Mouse (Mus musculus): ENCODE measurements around the gene Ccdc171. TPM values are rescaled to one million over a fixed set of nuclear protein-coding genes. Genes with fewer than 3 reads are reported as not detected.
A peak's percentile ranks its signal among the peaks of the same experiment; 100 is the strongest.
"Not testable (repeated sequence)": the region's sequence is repeated elsewhere in the genome, so short reads cannot be mapped to it uniquely, and the experiment has no call there.

The Ccdc171 gene
- polyA plus RNA-seq, 1 experiment from 2014 or later = 4.1 TPM

DNA sequence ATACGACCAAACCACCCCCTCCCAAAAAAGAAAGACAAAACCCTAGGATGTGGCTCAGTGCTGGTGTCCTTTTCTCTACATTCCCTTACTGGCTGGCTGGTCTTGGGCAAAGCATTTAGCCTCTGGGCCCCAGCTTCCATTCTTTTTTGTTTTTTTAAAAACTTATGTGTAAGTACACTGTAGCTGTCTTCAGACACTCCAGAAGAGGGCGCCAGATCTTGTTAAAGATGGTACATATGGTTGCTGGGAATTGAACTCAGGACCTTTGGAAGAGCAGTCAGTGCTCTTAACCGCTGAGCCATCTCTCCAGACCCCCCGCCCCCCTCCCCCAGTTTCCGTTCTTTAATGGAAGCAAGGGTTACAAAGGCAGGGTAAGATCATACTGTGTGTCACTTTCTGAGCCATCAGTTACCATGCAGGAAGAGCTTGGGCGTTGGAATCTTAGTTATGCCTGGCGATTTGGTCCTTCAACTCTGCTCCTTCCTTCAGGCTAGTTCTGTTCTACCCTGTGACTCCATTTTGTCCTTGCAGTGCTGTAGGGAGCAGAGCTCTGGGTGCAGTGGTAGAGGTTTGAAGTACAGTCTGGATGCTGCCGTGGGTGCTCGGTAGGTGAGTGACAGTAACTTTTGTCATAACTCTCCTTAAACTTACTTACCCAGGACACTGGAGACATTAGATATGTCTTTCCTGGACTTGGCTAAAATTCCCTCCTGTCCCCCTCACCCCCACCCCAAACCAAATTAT lies 8.0 kb downstream of the Ccdc171 start:
- Histone ChIP-seq H3K27me3 (ENCODE audit: control insufficient read depth, insufficient read depth, low read length) (no peaks in the 10 kb centered on the region), H3K4me1 (ENCODE audit: control insufficient read depth, insufficient read depth, low read length) (no peaks in the 10 kb centered on the region), H3K9ac (ENCODE audit: low read length) (no peak overlapping the region), H3K4me3 (ENCODE audit: low read depth, low read length) (no peak overlapping the region), H3K9me3 (ENCODE audit: control insufficient read depth, low read length) (no peaks in the 10 kb centered on the region), H3K36me3 (ENCODE audit: control insufficient read depth, insufficient read depth, low read length) (no peaks in the 10 kb centered on the region), H3K27ac (ENCODE audit: low read depth, low read length) (no peak overlapping the region), H3K4me2 (no peak overlapping the region)
- no peak for DNase-seq (ENCODE audit: low spot score, missing footprints)
- 84% methylated on average over 9 of the region's 9 CpGs for WGBS
- no peak for ATAC-seq (ENCODE audit: low FRiP score)

DNA sequence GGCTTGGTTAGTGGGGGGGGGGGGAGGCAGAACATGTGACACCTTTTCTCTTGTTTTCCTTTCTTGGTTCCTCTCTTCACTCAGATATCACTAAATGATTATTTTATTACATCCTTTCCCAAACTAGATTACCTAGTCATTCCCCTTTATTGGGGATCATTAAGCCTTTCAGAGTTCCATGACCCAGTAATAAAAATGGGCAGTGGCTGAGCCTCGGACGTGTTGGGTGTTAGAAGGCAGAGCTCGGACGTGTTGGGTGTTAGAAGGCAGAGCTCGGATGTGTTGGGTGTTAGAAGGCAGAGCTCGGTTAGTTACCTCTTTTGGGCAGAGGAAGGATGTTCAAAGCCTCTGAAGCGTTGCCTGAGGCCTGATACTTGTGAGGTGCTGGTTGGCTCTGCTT lies 8.7 kb downstream of the Ccdc171 start:
- H3K9me3 ChIP-seq (ENCODE audit: control insufficient read depth, low read length) = no peaks in the 10 kb centered on the region
- no peaks in the 10 kb centered on the region for H3K36me3 ChIP-seq (ENCODE audit: control insufficient read depth, insufficient read depth, low read length)
- no peak overlapping the region for H3K27ac ChIP-seq (ENCODE audit: low read depth, low read length)
- DNase-seq (ENCODE audit: low spot score, missing footprints) = no peak
- 79% methylated on average over 7 of the region's 7 CpGs for WGBS
- H3K4me3 ChIP-seq (ENCODE audit: low read depth, low read length) = no peak overlapping the region
- no peaks in the 10 kb centered on the region for H3K27me3 ChIP-seq (ENCODE audit: control insufficient read depth, insufficient read depth, low read length)
- no peaks in the 10 kb centered on the region for H3K4me1 ChIP-seq (ENCODE audit: control insufficient read depth, insufficient read depth, low read length)
- no peak for ATAC-seq (ENCODE audit: low FRiP score)
- H3K4me2 ChIP-seq = no peak overlapping the region
- no peak overlapping the region for H3K9ac ChIP-seq (ENCODE audit: low read length)

DNA sequence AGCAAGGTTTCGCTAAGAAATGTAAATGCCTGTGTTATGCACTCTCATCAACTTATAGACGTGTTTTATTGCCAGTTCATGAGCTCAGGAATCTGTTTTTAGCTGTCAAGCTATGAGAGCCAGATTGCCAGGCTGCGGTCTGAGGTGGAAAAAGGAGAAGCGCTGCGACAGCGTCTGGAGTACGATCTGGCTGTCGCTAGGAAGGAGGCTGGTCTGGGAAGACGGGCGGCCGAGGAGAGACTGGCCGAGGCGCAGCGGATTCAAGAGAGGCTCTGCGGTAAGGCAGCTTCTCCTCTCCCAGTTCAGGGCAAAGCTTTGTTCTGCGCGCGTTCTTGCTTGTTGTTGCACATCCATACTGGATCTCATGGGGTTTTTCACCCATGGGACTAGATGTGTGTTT lies 24.2 kb downstream of the Ccdc171 start:
- Histone ChIP-seq H3K27ac (ENCODE audit: low read depth, low read length) (no peak overlapping the region), H3K9ac (ENCODE audit: low read length) (no peak overlapping the region), H3K36me3 (ENCODE audit: control insufficient read depth, insufficient read depth, low read length) (no peaks in the 10 kb centered on the region), H3K4me2 (no peak overlapping the region), H3K4me1 (ENCODE audit: control insufficient read depth, insufficient read depth, low read length) (no peaks in the 10 kb centered on the region), H3K9me3 (ENCODE audit: control insufficient read depth, low read length) (no peaks in the 10 kb centered on the region), H3K4me3 (ENCODE audit: low read depth, low read length) (no peak overlapping the region), H3K27me3 (ENCODE audit: control insufficient read depth, insufficient read depth, low read length) (no peaks in the 10 kb centered on the region)
- ATAC-seq (ENCODE audit: low FRiP score) (no peak), DNase-seq (ENCODE audit: low spot score, missing footprints) (no peak)
- 64% methylated on average over 18 of the region's 18 CpGs for WGBS

DNA sequence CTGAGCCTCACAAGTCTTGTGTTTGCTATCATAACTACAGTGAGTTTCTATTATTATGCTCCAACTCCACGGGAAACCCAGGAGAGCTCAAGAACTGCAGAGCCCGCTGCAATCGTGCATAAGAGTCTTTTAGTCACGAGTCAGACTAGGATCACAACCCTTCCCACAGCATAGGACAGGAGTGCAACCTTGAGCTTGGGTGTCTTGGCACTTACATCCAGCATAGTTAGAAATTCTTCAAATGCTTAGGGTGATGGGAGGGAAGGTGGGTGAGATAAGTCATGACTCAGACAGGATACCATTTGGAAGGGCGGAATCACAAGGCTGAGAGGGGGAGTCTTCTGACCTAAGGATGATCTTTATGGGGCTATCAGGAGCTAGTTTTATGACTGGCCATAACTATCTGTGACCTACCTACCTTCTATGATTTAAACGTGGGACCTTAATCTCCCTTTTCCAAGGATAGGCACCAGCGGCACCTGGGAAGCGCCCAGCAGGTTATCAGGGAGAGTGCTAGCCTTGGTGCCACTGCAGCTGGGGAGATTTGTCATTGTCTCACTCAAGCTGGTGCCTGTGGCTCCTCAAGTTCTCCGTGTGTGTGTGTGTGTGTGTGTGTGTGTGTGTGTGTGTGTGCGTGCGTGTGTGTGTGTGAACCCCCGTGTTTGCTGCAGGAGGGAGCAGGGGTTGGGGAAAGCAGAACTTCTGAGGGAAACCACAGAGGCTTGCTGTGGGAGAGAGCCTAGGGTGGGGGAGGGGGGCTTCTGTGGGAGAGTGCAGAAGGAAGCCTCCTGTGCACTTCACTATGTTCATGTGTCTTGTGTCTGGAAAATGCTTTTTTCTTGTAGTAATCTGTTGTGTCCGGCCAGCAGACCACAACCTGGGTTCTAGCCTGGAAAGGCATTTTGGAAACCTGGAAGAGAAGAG lies 42.1 kb downstream of the Ccdc171 start:
- no peaks in the 10 kb centered on the region for H3K27me3 ChIP-seq (ENCODE audit: control insufficient read depth, insufficient read depth, low read length)
- WGBS = 30% methylated on average over 13 of the region's 13 CpGs
- H3K4me3 ChIP-seq (ENCODE audit: low read depth, low read length) = no peak overlapping the region
- DNase-seq (ENCODE audit: low spot score, missing footprints) (no peak), ATAC-seq (ENCODE audit: low FRiP score) (no peak)
- H3K36me3 ChIP-seq (ENCODE audit: control insufficient read depth, insufficient read depth, low read length) = no peaks in the 10 kb centered on the region
- no peaks in the 10 kb centered on the region for H3K4me1 ChIP-seq (ENCODE audit: control insufficient read depth, insufficient read depth, low read length)
- H3K4me2 ChIP-seq = no peak overlapping the region
- H3K9me3 ChIP-seq (ENCODE audit: control insufficient read depth, low read length) = no peaks in the 10 kb centered on the region
- H3K27ac ChIP-seq (ENCODE audit: low read depth, low read length) = no peak overlapping the region
- H3K9ac ChIP-seq (ENCODE audit: low read length) = no peak overlapping the region

DNA sequence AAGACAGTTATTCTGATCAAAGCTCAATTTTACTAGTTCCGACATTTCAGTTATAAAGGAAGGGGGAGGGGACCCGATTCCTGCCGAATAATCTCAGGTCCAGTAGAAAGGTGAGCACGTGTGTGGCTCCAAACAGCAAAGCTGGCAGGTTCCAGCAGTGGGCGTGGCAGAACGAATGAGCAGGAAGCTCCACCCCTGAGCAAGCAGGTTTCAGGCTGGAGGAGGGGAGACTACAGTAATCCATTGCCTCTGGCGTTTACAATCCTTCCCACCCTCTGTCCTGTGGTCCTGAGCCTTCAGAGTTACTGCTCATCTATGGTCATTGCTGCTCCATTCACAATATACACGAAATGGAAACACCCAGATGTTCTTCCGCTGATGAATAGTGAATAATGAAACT lies 42.8 kb downstream of the Ccdc171 start:
- ATAC-seq (ENCODE audit: low FRiP score) = not testable (repeated sequence)

DNA sequence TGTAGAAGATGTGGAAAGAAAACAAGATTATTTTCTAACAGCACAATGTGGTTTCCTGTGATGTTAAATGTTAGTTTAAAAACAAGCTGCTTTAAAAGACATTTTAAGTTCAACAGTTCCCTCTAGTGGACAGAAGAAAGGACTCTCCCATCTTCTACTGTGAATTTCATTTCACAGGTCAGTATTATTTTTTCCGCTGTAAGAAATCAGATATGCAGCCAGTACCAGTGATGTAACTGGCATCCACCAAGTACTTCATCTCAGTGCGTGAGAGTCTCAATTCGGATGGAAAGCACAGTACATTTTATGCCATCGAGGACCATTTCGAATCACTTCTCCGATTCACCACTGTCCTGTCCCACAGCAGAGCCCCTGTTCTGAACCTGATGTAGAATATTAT lies 45.2 kb downstream of the Ccdc171 start:
- H3K36me3 ChIP-seq (ENCODE audit: control insufficient read depth, insufficient read depth, low read length) = no peaks in the 10 kb centered on the region
- no peaks in the 10 kb centered on the region for H3K4me1 ChIP-seq (ENCODE audit: control insufficient read depth, insufficient read depth, low read length)
- WGBS = 70% methylated on average over 6 of the region's 6 CpGs
- no peaks in the 10 kb centered on the region for H3K27me3 ChIP-seq (ENCODE audit: control insufficient read depth, insufficient read depth, low read length)
- no peak overlapping the region for H3K27ac ChIP-seq (ENCODE audit: low read depth, low read length)
- ATAC-seq (ENCODE audit: low FRiP score) (peak; percentile 48; the same call in 1 of the 2 replicates), DNase-seq (ENCODE audit: low spot score, missing footprints) (no peak)
- H3K4me2 ChIP-seq = no peak overlapping the region
- no peak overlapping the region for H3K9ac ChIP-seq (ENCODE audit: low read length)
- H3K9me3 ChIP-seq (ENCODE audit: control insufficient read depth, low read length) = no peaks in the 10 kb centered on the region; the same call in 1 of the 2 replicates
- H3K4me3 ChIP-seq (ENCODE audit: low read depth, low read length) = no peak overlapping the region

More for the DNA sequence above, 42.8 kb downstream of the Ccdc171 start:
- DNase-seq (ENCODE audit: low spot score, missing footprints); H3K36me3 ChIP-seq (ENCODE audit: control insufficient read depth, insufficient read depth, low read length); H3K9ac ChIP-seq (ENCODE audit: low read length); H3K4me1 ChIP-seq (ENCODE audit: control insufficient read depth, insufficient read depth, low read length); H3K4me2 ChIP-seq; H3K27ac ChIP-seq (ENCODE audit: low read depth, low read length); H3K27me3 ChIP-seq (ENCODE audit: control insufficient read depth, insufficient read depth, low read length); H3K4me3 ChIP-seq (ENCODE audit: low read depth, low read length); H3K9me3 ChIP-seq (ENCODE audit: control insufficient read depth, low read length): not testable (repeated sequence)
- WGBS = 10% methylated on average over 9 of the region's 9 CpGs

DNA sequence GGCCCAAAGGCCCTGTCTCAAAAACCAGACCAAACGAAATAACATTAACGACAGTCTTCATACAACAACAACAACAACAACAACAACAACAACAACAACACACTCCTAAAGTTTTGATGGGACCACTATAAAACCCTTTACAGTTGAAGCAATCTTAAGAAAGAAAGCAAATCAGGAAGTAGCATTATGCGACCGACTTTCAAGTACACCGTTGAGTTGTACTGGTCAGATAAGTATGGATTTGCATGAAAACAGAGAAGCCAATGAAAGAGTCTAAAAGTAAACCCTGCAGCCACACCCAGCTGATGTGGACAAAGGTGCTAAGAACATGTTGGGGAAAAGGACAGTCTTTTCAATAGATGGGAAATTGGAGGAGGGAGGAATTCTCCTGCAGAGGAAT lies 45.7 kb downstream of the Ccdc171 start:
- H3K4me3 ChIP-seq (ENCODE audit: low read depth, low read length) = no peak overlapping the region
- ATAC-seq (ENCODE audit: low FRiP score) = no peak
- no peaks in the 10 kb centered on the region for H3K36me3 ChIP-seq (ENCODE audit: control insufficient read depth, insufficient read depth, low read length)
- no peak overlapping the region for H3K27ac ChIP-seq (ENCODE audit: low read depth, low read length)
- H3K27me3 ChIP-seq (ENCODE audit: control insufficient read depth, insufficient read depth, low read length) = no peaks in the 10 kb centered on the region
- 93% methylated on average over 5 of the region's 5 CpGs for WGBS
- no peaks in the 10 kb centered on the region for H3K4me1 ChIP-seq (ENCODE audit: control insufficient read depth, insufficient read depth, low read length)
- DNase-seq (ENCODE audit: low spot score, missing footprints) = no peak
- no peak overlapping the region for H3K4me2 ChIP-seq
- no peak overlapping the region for H3K9ac ChIP-seq (ENCODE audit: low read length)
- H3K9me3 ChIP-seq (ENCODE audit: control insufficient read depth, low read length) = no peaks in the 10 kb centered on the region; the same call in 1 of the 2 replicates

DNA sequence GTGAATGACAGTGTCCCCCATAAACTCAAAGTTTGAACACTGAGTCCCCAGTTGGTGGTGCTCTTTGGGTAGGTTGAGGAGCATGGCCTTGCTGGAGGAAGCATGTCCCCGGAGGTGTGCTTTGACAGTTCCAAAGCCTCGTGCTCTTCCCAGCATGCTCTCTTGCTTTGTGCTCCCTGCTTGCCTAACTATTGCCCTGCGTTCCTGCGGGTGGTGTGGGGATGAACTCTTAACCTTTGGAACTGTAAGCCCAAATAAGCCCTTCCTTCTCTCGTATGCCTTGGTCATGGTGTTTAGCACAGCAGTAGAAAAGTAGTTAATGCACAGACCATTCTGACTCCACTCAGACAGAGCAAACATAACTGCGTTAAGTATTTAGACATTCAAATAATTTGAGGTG lies 47.2 kb downstream of the Ccdc171 start:
- H3K27ac ChIP-seq (ENCODE audit: low read depth, low read length) = no peak overlapping the region
- H3K4me1 ChIP-seq (ENCODE audit: control insufficient read depth, insufficient read depth, low read length) = no peaks in the 10 kb centered on the region
- no peak overlapping the region for H3K4me2 ChIP-seq
- 67% methylated on average over 6 of the region's 6 CpGs for WGBS
- no peak for DNase-seq (ENCODE audit: low spot score, missing footprints)
- H3K9me3 ChIP-seq (ENCODE audit: control insufficient read depth, low read length) = no peaks in the 10 kb centered on the region; the same call in 1 of the 2 replicates
- H3K36me3 ChIP-seq (ENCODE audit: control insufficient read depth, insufficient read depth, low read length) = no peaks in the 10 kb centered on the region
- H3K4me3 ChIP-seq (ENCODE audit: low read depth, low read length) = no peak overlapping the region
- ATAC-seq (ENCODE audit: low FRiP score) = no peak
- no peaks in the 10 kb centered on the region for H3K27me3 ChIP-seq (ENCODE audit: control insufficient read depth, insufficient read depth, low read length)
- no peak overlapping the region for H3K9ac ChIP-seq (ENCODE audit: low read length)

DNA sequence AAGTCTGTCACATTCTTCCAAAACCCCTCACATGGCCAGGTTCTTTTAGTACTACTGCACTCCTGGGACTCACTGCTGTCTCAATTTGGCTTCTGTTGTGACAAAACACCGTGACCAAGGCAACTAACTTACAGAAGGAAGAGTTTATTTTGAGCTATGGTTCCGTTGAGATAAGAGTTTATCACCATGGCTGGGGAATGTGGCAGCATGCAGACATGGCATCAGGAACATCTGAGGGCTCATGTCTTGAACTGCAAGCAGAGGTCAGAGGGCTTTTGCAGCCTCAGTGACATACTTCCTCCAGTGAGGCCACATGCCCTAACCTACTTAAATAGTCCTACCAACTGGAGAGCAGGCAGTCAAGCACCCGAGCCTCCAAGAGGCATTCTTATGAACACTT lies 51.0 kb downstream of the Ccdc171 start:
- Histone ChIP-seq H3K9me3 (ENCODE audit: control insufficient read depth, low read length) (no peaks in the 10 kb centered on the region; the same call in 1 of the 2 replicates), H3K4me2 (no peak overlapping the region), H3K36me3 (ENCODE audit: control insufficient read depth, insufficient read depth, low read length) (no peaks in the 10 kb centered on the region), H3K27ac (ENCODE audit: low read depth, low read length) (no peak overlapping the region), H3K27me3 (ENCODE audit: control insufficient read depth, insufficient read depth, low read length) (no peaks in the 10 kb centered on the region), H3K4me1 (ENCODE audit: control insufficient read depth, insufficient read depth, low read length) (no peaks in the 10 kb centered on the region), H3K4me3 (ENCODE audit: low read depth, low read length) (no peak overlapping the region), H3K9ac (ENCODE audit: low read length) (no peak overlapping the region)
- ATAC-seq (ENCODE audit: low FRiP score) (no peak), DNase-seq (ENCODE audit: low spot score, missing footprints) (no peak)
- 80% methylated on average over 3 of the region's 3 CpGs for WGBS
